Mouse (Mus musculus) layer of hippocampus, adult 2 months (tissue): ENCODE data around the gene Eci2. TPM values are rescaled to one million over a fixed set of nuclear protein-coding genes. Genes with fewer than 3 reads are reported as not detected.
"Not testable (repeated sequence)": the region's sequence is repeated elsewhere in the genome, so short reads cannot be mapped to it uniquely, and the experiment has no call there.

Experiments
- DNase-seq, 2 experiments: peaks; one replicate each; pipeline ENCODE4 v3.0.0; 2022; ENCODE audit warnings: low spot score in 2 of 2
- H3K27ac ChIP-seq: fragments of 200-600 bp; 2 replicates; pipeline ENCODE4 v1.8.1; 2022
- H3K4me3 ChIP-seq: fragments of 200-600 bp; 2 replicates; pipeline ENCODE4 v1.8.1; 2022; ENCODE audit warnings: mild to moderate bottlenecking
- CTCF ChIP-seq: fragments of 200-600 bp; conservative IDR thresholded peaks from 2 replicates; pipeline ENCODE4 v1.8.1; 2022; ENCODE audit warnings: antibody characterized with exemption, mild to moderate bottlenecking, moderate library complexity
- total RNA-seq, 2 experiments: library from RNA; stranded (reverse); gene quantifications; 2 replicates each; pipeline ENCODE4 v1.2.3; 2021

The Eci2 gene
- total RNA-seq, 2 experiments from 2014 or later, result 46.8 to 51.7 TPM

DNA sequence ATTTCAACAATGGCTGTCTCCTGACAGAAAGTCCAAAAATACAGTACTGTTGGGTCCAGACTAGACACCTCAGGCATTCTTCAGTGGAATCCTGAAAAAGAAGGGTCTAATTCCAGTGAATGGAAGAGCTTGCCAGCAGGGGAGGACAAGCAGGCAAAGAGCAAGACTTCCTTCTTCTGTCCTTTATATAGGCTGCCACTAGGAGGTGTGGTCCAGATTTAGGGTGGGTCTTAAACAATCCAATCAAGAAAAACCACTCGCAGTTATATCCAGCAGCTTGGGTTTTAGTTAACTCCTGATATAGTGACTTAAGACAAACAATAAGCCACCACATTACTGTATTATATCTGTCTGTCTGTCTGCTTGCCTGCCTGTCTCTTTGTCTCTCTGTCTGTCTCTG, 53.1 kb downstream of the Eci2 start:
- Histone ChIP-seq H3K27ac (no peak overlapping the region), H3K4me3 (no peak overlapping the region)
- TF ChIP-seq CTCF, result no peak; the same call in 1 of the 2 replicates
- no peak for DNase-seq

DNA sequence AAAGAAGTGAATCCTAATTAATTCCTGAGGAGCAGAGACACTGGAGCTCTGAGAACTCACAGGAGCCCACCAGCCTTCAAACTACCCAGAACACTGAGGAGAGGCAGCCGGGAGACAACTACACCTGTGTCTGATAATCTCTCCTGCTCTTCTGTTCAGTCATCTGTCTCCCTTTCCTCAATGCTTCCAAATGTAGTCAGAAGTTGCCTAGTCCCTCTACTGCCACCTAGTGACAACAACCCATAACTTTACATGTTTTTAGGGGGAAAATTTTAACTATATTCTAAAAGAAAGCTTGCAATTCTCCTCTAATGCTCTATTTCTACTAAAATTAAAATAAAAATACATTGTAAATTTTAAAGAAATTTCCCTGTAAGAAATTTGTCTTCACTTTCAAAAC, 53.7 kb downstream of the Eci2 start:
- DNase-seq, result no peak
- no peak overlapping the region for H3K27ac ChIP-seq
- peak; percentile 86 for TF ChIP-seq CTCF
- no peak overlapping the region for H3K4me3 ChIP-seq

DNA sequence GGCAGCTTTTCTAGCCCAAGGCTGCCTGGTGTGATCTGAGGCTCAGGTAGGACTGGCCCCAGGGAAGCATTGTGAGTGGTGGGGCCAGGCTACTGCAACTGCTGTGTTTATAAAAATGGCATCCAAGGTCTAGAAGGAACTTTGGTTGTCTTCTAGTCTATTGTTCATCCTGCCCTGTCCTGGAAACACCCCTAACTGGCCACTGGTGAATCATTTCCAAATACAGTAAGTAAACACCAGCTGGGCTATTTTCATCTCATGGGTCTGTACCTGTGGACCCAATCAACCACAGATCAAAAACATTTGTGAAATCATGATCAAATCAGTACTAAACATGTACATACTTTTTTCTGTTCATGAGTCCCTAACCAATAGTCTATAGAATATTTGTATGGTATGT, 54.4 kb downstream of the Eci2 start:
- H3K4me3 ChIP-seq, H3K27ac ChIP-seq, DNase-seq: not testable (repeated sequence)

DNA sequence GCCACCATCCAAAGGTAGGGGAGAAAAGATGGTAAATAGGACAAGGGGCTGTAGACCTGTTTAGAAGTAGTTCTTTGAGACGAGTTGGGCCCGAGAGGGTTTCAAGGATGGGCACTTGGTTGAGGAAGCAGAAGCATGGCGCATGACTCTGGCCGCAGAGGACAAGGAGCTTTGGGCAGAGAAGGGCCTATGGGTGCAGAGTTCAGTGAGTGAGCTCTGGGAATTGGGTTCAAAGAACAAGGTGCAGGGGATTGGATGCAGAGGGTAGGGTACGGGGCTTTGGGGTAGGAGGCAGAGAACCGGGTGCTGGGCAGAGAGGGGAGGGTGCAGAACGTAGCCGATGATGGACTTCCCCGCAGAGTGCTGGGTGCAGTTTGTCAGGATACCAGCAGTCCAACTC, 61.2 kb downstream of the Eci2 start:
- DNase-seq, H3K4me3 ChIP-seq, H3K27ac ChIP-seq: not testable (repeated sequence)

DNA sequence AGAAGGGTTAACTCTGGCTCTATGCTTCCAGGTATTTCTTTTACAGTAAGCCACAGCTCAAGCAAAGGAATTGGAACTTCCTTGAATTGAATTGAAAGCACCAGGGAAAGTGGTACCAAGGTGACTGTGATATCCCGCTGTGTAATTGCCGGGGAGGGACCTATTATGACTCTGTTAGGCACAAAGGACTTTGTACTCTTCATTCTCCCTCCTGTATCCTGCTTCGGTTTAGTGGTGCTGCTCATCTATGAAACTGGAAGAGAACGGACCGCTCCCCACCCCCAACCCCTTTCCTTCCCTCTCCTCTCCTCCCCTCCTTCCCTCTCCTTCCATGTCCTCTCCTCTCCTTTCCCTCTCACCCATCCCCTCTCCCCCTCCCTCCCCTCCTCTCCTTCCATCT, 62.0 kb downstream of the Eci2 start:
- no peak for TF ChIP-seq CTCF
- no peak overlapping the region for H3K27ac ChIP-seq
- H3K4me3 ChIP-seq, result peak overlapping the region; percentile 43
- DNase-seq, result no peak

DNA sequence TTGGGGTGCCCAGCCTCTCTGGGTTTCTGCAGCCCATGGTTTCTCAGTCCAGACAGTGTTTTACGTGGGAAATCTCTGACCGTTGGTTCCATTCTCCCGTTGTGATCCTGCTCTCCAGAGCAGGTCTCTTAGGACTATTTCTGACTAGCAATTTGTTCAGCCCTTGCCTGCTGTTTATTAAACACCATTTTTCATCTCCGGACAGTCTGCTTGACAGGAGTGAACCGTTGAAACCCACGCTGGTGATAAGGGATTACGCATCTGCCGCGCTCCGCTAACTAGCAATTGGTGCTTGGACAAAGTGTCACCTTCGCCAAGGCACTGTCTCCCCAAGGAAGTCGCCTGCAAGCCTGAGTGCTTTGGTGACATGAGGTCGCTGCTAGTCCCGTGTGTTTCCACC, 62.5 kb downstream of the Eci2 start:
- no peak for DNase-seq
- Histone ChIP-seq H3K27ac (no peak overlapping the region), H3K4me3 (peak overlapping the region; percentile 43)
- no peak for TF ChIP-seq CTCF

DNA sequence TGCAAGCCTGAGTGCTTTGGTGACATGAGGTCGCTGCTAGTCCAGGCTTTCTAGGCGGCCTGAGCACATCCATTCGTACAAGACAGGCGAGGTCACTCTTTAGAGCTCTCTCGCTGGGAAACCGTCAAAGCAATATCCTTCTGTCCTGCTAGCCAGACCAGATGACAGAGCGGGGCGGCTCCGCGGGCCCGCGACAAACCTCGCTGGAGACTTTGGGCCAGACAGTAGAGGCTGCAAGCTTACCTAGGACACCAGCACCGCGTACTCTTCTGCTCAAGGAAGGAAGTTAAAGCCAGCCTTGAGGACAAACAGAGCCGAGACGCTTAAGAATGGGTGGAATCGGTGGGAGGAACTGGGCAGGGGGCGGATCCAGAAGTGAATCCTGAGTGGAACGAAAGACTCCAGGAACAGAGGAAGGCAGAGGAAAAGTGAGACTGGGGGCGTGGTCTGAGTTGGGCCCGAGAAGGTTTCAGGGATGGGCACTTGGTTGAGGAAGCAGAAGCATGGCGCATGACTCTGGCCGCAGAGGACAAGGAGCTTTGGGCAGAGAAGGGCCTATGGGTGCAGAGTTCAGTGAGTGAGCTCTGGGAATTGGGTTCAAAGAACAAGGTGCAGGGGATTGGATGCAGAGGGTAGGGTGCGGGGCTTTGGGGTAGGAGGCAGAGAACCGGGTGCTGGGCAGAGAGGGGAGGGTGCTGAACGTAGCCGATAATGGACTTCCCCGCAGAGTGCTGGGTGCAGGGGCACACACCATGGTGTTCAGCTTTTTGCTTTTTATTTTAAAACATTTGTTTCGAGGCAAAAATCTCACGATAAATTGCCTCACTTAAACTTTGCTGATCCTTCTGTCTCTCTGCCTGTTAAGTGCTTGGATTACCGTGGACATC, 63.1 kb downstream of the Eci2 start, which contains the start of gene Eci3:
TSS of gene Eci3 (minus strand) at position 300 of the 887 bp plus-strand sequence.
- H3K27ac ChIP-seq, result no peak within 1 kb of the TSS
- peak within 1 kb of the TSS; percentile 43 for H3K4me3 ChIP-seq
- no peak for DNase-seq
- no peak for TF ChIP-seq CTCF

DNA sequence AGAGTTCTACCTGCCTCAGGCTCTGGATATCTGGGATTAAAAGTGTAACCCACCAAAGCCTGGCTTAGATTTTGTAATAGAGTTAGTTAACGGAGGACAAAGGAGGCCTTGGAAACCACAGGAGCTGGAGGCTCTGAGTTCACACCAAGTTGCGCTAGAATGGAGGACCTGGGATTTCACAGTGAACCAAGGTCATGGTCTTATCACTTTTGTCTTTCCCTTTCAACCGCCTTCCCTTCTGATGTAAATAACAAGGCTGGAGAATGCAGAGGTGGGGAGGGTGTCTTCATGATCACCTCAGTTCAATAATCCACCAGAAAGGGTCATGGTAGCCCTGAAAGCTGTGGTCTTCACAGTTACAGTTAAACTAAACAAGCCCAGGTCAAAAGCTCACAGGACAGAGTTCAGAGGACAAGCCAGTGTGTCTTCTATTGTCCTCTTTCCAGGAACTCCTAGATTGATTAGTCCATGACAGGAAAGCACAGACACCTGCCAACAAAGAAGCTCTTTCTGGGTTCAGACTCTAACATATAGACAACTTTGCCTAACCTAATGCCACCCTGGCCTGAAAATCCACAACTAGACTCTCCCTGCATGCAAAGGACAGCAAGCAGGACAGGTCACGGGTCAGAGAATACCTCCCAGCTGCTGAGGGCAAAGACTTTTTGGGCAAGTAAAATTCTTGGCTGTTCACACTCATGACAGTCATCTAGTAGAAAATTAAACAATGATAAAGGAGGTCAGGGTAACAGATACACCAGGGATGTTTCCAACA, 65.7 kb downstream of the Eci2 start:
- no peak for TF ChIP-seq CTCF
- Histone ChIP-seq H3K4me3 (no peak overlapping the region), H3K27ac (no peak overlapping the region)
- DNase-seq, result no peak

DNA sequence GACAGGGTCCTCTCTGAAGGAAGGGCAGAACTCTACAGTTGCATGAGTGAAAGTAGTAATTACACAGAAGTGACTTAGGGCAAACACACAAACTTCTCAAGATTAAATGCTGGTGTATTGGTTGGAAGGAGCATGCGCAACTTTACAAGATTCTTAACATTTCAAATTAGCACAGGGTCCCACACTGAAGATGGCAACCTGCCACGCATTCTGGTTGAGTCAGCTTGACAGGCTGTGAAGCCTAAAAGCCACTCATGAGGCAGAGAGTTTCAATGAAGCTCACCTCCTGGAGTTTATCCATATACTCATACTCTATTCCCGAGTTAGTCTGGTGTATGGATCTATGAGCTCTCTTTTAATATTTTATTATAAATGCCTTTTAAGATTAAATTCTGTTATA, 68.7 kb downstream of the Eci2 start:
- DNase-seq, H3K4me3 ChIP-seq: not testable (repeated sequence)

DNA sequence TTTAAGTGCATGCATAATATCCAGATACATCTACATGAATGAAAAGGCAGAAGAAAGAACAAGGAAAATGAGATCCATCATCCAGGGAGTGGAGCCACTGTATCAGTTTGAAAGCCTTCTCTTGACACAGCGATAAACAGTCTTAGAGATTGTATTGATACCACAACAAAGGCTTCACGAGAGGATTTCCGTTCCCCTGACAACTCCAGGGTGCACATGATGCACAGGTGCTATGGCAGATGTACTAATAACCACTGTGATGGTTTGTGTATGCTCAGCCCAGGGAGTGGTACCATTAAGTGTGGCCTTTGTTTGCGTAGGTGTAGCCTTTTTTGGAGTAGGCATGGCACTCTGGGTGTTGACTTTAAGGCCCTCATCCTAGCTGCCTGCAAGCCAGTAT, 70.0 kb downstream of the Eci2 start:
- no peak for TF ChIP-seq CTCF
- Histone ChIP-seq H3K4me3 (no peak overlapping the region), H3K27ac (no peak overlapping the region)
- DNase-seq, result no peak

More for the DNA sequence above, 68.7 kb downstream of the Eci2 start:
- not testable (repeated sequence) for H3K27ac ChIP-seq

DNA sequence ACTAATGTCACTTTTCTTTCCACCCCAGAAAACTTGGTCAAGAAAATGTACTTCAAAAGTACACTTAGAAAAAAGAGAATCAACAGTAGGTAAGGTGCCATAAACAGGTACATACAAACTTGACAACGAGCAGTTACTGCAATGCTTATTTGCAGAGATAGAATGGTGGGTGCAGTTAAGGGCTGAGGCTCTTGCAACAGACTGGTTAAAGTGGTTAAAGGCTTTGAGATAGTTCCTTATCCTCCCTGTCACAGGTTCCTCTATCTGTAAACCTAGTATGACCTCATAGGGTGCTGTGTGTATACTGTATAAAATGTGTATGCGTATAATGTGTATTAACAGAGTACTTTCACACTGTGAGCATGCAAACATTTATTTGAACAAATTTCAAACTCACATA, 75.5 kb downstream of the Eci2 start:
- DNase-seq, H3K27ac ChIP-seq, H3K4me3 ChIP-seq: not testable (repeated sequence)

DNA sequence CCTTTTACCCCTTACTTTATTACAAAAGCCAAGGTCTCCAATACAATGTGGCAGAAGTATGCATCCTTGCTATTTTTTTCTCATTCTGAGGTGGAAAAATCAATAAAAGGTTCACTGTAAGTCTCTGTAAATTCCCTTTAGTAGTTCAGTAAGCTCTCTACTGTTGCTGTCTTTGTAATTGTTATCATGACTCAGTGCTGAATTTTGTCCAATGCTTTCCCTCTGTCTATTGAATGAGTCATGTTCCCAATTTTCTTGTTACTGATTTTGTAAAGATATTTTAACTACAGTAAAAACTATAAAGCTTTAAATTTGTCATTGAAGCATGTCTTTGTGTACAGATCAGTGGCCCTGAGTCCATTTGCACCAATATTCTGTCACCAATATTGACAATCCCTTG, 84.5 kb downstream of the Eci2 start:
- no peak overlapping the region for H3K27ac ChIP-seq
- TF ChIP-seq CTCF, result no peak
- no peak overlapping the region for H3K4me3 ChIP-seq
- DNase-seq, result no peak

DNA sequence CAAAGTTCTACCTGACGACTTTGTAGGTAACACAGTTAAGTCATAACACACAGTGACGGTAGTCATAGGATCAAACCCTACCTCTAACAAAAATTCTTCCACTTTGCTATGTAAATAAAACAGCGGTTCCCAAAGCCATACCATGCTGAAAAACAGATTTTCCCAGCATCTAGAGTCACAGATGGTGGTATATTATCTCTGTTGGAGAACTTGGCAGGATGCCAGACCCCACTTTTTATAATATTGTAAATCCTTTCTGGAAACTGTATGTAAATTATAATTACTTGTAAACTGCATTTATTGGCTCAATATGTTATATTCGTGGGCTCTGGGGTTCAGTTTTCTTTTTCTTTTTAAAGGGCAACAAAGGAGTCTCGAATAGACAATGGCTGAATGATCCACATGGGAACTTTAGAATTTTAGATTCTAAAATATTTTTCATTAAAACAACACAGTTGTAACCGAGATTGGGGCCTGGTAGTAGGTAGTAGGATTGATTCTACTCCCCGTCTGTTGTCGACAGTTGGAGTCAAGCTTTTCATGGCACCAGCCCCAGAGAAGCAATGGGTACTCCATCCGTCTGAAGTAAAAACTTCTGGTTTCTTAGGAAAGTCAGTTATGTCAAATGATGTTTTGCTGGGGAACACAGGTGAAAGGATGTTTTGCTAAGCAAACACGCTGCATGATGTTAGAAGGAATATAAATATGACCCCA, 91.8 kb downstream of the Eci2 start:
- Histone ChIP-seq H3K27ac (no peak overlapping the region), H3K4me3 (no peak overlapping the region)
- DNase-seq, result peak; percentile 22 to 27
- TF ChIP-seq CTCF, result no peak

Other genes with a start within 250 kb of the Eci2 start
- gene Prpf4b, start 151.8 kb downstream of the Eci2 start, total RNA-seq, result 10 to 100 TPM; 88.8 to 98.4 TPM
- gene Fam217a, start 102.8 kb downstream of the Eci2 start, total RNA-seq, result under 1 TPM; 0.51 to 0.54 TPM
- not detected for gene 4933417A18Rik, start 102.7 kb downstream of the Eci2 start, total RNA-seq
- gene Eci3, start 63.3 kb downstream of the Eci2 start, total RNA-seq, result under 1 TPM; 0.44 to 0.56 TPM